Mouse (Mus musculus) left cerebral cortex, postnatal 25 days (tissue): ENCODE measurements around the gene Prkca. TPM values are rescaled to one million over a fixed set of nuclear protein-coding genes. Genes with fewer than 3 reads are reported as not detected.

Experiments
- DNase-seq, 2 experiments: peaks; one replicate each; pipeline ENCODE4 v3.0.0; 2022; ENCODE audit warnings: low spot score in 2 of 2, mixed read lengths in 1 of 2
- intact Hi-C: fragments of 180-260 bp; cut with DNase I; formaldehyde crosslinking; loops from one replicate; pipeline ENCODE4 v1.15.1; 2025
- total RNA-seq, 2 experiments: library from RNA; stranded (reverse); gene quantifications; 2 replicates each; pipeline ENCODE4 v1.2.3; 2021

Prkca gene
- total RNA-seq, 2 experiments from 2014 or later = 172 TPM

DNA sequence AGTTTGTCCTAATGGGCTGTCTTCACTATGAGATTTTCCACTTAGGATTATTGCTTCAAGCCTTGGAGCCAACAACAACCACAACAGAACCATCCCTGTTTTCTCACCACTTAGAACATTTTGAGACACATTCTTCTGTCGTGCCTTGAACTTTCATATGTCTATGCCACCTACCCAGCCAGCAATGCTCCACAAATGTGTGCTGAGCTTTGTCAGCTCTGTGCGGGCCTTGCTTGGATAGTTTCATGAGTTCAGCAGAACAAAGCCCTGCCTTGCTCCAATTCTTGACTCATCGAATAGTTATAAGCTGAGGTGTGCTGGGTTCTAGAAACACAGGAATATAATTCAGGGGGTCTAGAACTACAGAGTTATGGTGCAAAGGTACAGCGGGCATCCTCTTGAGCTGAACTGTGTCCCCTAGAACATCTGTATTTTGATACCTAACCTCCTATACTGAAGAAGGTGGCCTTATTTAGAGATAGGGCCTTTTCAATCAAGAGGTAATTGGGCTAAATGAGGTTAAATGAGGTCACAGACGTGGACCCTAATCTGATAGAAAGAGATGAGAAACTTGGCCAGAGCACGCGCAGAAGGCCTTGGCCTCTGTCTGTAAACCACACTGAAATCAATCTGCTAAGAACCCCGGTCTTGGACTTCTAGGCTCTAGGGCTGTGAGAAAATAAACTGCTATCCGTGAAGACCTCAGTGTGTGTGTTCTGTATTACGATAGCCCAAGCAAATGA, 96.4 kb downstream of the Prkca start:
- DNase-seq = no peak
- intact Hi-C loops = no loop called here

DNA sequence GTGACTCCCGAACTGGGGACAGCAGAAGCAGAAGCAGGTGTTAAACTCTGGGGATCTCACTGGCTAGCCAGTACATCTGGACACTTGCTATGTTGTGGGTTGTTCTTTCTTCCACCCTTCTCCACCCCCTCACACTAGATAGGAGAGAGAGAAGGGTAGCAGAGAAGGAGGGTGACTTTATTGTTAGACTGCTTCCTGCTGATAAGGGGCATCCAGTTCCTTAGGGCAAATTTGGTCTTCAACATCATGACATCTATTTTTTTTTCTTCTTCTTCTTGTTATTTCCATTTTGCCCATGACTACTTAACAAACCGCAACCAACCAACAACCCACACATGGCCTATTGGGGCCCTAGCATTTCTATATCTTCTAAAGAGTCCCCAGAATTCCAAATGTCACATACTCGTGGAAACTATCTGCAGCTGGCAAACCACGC, 97.4 kb downstream of the Prkca start:
- no peak for DNase-seq
- intact Hi-C loops = no loop called here

DNA sequence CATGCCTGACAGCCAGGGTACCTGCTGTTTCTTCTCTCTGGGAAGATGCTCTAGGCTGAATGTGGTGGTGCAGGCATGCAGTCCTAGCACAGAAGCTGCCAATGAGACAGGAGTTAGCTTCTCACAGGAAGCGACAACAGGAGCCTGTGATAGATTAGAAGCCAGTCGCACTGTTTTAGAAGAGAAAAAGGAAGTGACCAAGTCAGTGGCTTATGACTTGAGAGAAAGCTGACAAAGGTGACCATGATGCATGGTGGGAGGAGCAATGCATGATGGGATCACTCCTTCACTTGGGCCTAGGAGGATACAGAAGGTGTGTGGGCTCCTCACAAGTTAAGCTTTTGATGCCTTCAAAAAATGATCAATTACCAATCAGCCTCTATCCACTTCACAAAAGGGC, 99.5 kb downstream of the Prkca start:
- intact Hi-C loops = no loop called here
- no peak for DNase-seq

DNA sequence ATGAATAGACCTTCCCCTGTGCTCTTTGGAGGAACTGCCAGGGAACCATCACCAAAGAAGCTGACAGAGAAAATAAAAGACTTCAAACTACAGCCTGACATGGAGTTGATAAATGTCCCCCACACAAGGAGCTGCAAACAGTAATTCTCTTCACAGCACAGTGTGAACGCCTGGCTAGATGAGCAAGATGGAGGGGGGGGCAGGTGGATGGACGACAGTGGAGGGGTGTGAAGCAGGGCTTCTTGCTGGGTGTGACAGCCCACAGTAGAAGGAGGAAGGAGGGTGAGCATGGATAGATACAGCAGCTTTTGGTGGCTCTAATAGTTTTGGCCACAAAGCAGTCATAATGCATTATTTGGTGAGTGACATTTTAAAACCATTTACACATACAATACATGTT, 100.1 kb downstream of the Prkca start:
- intact Hi-C loops = no loop called here
- DNase-seq = no peak

DNA sequence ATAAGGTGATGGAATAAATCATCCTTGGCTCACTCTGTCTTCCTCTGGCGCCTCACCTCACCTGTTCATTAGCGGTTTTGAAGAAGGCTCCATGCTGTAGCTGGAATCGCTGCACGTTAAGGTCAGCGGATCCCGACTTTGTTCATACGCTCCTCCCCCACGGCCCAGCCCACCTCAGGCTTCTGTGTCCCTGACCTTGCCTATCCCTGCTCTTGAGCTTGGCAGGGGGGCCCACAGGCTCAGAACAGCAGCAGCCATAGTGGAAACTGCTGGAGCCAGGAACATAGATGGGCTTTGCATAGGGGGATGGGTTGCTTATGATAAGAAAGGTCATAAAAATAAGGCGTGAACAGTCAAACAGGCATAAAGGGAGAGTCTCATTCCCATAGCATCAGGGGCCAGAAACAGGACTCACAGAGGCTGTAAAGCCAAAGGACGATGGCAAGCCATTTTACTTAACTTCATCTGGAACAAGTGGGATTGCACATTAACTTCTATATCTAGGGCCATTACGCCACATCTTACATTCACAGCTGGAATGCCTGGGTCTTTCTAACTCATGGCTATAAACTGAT, 102.7 kb downstream of the Prkca start:
- DNase-seq = no peak
- intact Hi-C loops = no loop called here

DNA sequence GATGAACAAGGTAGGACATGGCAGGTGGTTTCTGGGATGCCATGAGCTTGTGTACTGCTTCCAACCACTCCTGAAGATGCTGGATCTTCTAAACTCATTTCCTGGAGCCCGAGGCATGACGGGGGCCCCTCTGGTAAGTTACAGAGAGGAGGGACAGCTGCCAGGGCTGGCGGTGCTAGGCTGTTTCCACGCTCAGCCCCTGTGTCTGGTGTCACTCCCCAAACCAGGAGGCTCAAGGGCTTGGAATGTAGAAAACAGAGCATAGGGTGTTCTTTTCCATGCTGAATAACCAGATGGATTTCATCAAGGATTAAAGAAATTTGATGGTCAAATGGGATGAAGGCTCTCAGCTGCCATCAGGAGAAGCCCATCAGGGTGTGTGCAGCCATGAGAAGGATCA, 104.6 kb downstream of the Prkca start:
- intact Hi-C loops = no loop called here
- DNase-seq = no peak

DNA sequence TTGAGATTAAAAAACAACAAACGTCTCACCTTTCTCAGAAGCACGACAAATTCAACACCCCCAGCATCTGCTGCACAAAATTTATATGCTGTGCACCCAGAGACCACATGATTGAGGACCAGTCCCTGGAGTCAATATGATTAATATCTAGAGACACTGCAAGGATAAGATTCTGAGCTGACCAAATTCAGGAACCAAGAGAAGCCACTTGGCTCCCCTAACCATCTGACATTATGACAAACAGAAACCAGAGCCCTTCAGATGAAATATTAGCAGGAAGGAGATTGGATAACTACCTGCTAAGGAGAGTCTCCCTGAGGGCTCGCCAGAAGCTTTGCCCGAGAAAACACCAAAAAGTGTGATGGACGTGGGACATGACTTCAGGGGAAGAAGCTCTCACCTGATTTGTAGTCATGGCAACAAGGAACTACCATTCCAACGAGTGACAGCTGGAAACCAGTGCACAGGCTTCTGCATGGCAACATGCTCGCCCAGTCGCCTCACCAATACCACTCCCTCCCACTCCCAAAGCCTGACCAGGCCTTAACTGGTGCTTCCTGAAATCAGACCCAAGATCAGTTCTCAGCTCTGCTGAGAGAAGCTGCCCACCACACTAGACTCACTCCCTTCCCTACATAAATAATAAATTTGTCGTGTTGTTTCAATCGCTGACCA, 106.8 kb downstream of the Prkca start:
- no peak for DNase-seq
- intact Hi-C loops = no loop called here

DNA sequence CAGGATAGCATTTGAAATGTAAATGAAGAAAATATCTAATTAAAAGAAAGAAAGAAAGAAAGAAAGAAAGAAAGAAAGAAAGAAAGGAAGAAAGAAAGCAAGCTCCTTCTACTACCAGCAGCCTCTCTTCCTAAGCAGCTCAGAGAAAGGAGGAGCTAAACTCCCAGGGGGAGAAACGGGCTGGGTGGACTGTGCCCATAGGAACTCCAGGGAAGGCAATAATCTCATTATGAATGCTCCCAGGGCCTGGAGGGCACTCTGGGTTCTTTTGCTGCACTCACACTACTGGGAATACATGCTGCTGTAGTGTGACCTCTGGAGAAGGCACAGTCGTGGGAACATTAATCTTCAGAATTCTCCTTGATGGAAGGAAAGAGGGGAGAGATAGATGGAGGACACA, 107.5 kb downstream of the Prkca start:
- no peak for DNase-seq
- intact Hi-C loops = no loop called here

DNA sequence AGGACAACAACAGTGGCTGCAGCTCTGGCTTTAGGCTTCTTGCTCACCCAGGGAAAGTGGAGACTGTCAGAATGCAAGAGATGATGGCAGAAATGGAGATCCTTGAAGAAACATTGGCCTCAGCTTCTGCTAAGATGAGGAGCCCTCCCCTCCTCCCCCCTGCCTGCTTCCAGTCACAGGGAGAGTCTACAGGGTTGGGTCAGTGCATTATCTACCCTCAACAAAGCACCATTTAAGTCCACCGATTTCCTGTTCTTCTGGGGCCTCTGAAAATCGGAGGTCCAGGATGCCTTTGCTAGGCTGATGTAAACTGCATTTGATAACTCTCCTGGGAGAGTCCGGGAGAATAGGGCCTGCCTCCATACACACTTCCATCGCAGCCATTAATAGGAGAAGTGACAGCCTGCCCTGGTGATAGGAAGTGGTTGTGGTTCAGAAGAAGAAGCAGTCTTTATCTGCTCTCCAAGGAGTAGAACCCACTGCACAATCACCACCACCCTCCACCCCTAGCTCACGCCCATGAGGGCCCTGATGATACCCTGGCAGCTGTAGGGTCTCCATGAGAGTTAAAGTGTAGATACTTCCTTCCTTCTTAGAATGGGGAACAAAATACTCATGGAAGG, 108.5 kb downstream of the Prkca start:
- DNase-seq = no peak
- intact Hi-C loops = no loop called here

DNA sequence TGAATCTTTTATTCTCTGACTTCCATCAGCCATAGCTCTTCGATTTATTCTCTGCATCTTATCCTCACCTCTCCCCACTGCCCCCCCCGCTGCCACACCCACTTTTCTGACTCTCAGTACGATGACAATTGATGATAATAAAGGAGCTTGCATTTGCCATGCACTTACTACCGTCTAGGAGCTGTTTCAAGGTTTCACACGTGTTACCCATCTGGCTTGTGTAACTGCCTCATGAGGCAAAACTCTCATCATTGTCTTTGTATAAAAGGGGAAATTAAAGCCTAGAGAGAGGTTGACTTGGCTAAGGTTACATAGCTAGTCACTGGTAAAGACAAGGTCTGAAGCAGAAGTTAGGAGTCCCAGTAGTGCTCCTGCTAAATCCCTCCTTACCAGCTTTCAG, 110.7 kb downstream of the Prkca start:
- intact Hi-C loops = no loop called here
- no peak for DNase-seq

DNA sequence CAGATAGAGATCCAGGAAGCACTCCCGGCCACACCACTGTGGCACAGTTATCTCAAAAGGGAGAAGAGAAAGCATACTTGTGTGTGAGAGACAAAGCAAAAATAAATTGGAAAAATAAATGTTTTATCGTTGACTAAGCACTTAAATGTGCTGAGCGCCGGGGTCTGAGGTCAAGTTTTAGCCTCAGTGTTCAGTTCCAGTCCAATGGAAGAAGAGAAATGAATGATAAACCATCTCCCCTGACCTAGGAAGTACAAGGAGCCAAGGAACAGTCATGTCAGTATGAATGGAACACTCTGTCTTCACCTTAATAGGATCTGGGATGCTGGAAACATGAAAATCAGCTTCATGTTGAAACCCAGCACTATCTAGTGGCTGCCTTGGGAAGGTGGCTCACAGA, 113.6 kb downstream of the Prkca start:
- no peak for DNase-seq
- intact Hi-C loops = no loop called here

DNA sequence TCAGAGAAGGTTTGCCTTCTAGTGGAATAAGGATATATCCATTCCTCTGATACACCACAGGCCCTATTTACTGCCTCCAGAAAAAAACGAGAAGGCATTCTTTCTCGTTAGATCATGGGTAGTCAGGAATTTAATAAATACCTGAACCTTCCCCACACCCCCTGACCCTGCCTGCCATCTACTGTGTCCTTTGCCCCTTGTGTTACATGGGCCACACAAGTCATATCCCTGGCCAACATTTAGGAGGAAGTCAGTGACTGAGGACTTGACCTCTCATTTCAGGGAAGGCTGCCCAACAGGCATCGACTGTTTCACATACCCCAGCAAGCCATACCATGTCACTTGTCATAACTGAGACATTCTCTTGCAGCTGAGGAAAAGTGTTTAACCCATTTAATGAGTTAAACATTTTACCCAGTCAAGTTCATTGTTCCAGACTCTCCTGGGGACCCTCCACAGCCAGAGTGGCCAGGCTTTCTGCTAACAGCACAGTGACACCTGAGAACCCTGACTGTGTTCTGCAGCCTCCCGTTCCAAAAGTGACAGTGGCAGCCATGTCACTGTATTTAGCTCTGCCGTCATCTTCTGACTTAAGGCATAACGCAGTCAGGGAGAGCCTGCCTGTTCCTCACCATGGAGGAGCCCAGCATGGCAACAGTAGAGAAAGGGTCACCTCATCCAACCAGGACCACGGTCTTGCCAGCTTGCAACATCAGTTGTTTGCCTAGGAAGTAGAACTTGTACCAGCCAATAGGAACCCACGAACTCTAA, 114.4 kb downstream of the Prkca start:
- intact Hi-C loops = no loop called here
- no peak for DNase-seq

DNA sequence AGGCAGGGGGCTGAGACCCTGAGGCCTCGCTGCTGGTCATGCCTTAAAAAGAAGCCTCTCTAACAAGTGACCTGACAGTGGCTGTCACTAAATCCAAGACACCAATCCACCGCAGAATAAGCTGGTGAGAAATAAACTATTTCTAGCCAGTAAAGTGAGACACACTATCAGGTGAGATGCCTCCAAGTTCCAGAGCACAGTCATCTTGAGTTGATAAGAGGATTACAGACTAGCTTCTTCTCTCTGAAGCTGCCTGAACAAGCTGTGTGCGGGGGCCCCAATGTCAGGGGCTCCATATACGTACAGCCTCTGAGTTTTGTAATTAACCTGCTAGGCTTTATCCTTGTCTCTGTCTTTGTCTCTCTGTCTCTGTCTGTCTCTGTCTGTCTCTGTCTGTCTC, 115.2 kb downstream of the Prkca start:
- DNase-seq = no peak
- intact Hi-C loops = no loop called here

DNA sequence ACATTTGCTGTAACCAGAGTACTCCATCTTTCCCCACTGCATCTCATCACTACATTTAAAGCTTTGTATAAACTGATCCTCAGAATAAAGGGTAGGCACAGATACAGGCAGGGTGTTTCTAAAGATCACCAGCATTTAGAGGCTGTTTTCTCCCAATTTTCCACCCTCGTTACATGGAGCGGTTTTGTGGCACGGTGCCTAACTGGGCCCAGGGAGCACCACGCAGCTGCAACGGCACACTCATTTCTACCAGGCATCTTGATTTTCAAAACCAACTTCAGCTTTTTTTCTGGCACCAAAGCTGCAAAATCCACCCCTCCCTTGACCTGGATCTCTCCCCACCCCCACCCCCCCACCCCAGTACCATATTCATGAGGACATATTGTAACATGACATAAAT, 117.5 kb downstream of the Prkca start:
- intact Hi-C loops = no loop called here
- no peak for DNase-seq

DNA sequence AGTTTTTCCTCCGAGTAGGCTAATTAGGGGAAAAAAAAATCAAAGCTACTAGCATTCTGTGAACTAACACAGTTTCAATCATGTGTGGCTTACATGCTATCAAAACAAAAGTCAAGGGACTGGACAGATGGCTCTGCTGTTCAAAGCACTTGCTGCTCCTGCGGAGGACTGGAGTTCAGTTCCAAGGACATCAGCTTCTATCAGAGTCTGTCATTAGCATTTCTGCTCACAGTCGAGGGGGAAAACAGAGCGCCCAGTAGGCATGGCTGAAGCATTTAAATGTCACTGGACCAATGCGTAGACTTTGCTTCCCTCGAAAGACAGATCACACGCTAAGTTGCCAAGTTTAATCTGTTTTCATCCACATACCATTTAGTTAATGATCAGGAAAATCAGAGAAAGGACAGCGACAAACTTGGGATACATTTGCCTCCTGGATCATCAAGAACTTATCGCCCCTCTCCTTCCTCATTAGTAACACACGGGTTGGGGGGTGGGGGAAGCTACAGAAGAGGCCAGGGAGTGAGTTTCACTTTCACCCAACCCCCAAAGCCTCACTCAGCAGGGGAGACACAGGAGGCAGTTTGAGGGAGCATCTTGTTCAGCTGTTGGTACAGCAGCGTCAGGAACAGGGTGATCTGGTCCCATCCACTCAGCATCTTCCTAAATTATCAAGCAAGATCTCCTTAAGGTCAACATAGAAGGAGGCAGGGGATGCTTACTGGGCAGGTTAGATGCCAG, 119.3 kb downstream of the Prkca start:
- intact Hi-C loops = no loop called here

DNA sequence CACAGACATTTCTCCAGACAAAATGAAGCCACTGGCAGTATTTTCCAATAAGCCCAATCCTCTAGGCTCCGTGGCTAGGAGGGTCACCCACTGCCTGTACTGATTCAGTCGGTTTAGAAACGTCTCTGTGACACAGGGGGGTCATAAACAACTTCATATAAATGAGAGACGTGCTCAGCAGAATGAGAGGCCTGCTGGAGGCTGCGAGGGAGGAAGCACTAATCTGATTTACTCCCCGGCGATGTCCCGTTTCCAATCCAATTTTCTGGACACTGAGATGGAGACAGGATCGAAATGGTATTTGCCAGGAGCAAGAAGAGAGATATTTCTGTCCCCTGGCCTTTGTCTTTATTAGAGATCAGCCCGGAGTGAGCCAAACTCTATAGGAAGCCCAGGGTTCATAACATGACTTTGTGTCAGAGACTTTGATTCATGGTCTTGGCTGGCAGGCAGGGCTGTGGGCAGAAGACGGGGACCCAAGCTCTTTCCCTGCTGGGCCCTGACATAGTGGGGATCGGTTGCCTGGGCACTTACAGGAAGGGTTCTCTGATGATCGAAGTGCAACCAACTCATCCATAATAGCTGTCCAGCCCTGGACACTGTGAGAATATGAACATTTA, 120.0 kb downstream of the Prkca start:
- DNase-seq = no peak
- intact Hi-C loops = no loop called here

More for the DNA sequence above, 119.3 kb downstream of the Prkca start:
- DNase-seq = no peak

DNA sequence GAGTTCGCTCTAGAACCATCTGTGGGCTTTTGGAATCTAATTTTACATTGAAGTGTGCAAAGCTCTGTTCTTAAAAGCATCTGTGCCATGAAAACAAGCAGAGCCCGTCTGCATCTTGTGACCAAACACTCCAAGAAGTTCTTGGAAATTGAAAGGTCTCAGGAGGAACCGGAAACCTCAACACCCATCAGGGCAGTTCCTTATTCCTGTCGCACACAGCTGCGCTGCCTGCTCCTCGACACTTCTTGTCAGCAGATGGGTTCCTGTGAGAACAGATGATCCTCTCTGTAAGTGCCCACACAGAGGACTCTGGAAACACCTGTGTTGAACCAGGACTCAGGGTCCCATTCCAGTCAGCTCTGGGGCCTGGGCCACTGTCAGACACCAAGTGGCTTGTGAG, 120.6 kb downstream of the Prkca start:
- peak; percentile 45 to 70 for DNase-seq
- intact Hi-C loops = no loop called here

DNA sequence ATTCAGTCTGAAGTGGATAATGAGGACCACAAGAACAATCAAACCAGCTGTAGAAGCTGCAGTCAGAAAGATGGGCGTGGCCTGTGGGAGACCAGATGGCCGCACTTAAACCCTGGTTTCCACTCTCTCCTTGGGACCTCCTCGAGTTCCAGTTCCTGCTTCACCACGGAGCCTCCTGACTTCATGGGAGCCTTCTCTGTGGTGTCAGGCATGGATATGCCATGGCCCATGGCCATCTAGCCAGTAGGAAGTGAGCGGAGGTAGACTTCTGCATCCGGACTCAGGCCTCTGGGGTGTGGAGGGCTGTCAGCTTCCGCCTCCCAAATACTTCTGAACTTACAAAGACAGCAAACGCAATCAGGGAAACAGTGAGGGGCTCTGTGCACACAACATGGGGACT, 121.1 kb downstream of the Prkca start:
- peak in 1 of 2 experiments; percentile 48 for DNase-seq
- intact Hi-C loops = no loop called here

DNA sequence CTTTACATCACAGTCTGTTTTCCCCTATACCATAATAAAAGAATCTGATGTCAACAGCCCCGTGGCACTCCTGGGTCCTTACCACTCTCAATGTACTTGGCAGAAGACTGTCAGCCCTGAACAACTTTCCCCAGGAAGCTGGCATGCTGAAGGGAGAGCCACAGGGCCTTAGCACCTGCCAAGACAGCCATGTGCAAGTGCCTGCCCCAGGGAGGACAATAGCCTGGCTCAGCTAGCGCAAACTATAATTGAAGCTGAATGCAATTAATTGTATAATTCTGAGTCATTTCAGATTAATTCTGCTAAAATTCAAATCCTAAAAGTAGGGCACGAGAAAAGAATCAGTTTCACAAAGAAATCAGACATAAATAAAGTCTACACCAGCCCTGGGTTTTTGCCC, 121.7 kb downstream of the Prkca start:
- intact Hi-C loops = no loop called here
- no peak for DNase-seq
